Mouse (Mus musculus): ENCODE measurements around the gene Pias4.

DNA sequence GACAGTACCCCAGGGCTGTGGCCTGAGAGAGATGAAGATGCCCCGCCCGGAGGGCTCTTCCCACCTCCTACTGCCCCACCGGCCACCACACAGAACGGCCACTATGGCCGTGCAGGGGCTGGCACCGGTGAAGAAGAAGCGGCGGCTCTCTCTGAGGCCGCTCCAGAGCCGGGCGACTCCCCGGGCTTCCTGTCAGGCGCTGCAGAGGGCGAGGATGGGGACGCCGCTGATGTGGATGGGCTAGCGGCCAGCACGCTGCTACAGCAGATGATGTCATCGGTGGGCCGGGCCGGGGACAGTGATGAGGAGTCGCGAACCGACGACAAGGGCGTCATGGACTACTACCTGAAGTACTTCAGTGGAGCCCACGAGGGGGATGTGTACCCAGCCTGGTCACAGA is 23.1 kb downstream of the Pias4 start:
- TF ChIP-seq CTCF (IDR thresholded peaks at IDR 0.05): no peak
- no peak for TF ChIP-seq EP300 (IDR thresholded peaks at IDR 0.05)

Measured in lung, postnatal 0 days (tissue).